Mouse (Mus musculus) hindbrain, embryonic 15.5 days (tissue): ENCODE measurements around the gene Olfr555. TPM values are rescaled to one million over a fixed set of nuclear protein-coding genes. Genes with fewer than 3 reads are reported as not detected.
"Not testable (repeated sequence)": the region's sequence is repeated elsewhere in the genome, so short reads cannot be mapped to it uniquely, and the experiment has no call there.

Experiments
- ATAC-seq: fragments of 200-750 bp; cut with Nextera tagmentation; 2 replicates; pipeline ENCODE4 v1.8.0; 2017; ENCODE audit warnings: low read depth, moderate number of reproducible peaks, moderate TSS enrichment; ENCODE audit not compliant: low FRiP score
- H3K27ac ChIP-seq: fragments of 300-500 bp; sonication (generic); replicated peaks from 2 replicates; pipeline ENCODE4 v1.5.1; 2015; ENCODE audit warnings: mild to moderate bottlenecking, inconsistent platforms
- H3K27me3 ChIP-seq: fragments of 300-500 bp; sonication (generic); 2 replicates; pipeline ENCODE4 v1.6.1; 2015; ENCODE audit warnings: control low read depth, inconsistent platforms
- H3K36me3 ChIP-seq: fragments of 300-500 bp; sonication (generic); 2 replicates; pipeline ENCODE4 v1.6.1; 2015; ENCODE audit warnings: control low read depth, inconsistent platforms
- H3K4me1 ChIP-seq: fragments of 300-500 bp; sonication (generic); replicated peaks from 2 replicates; pipeline ENCODE4 v1.6.1; 2015; ENCODE audit warnings: control low read depth, inconsistent platforms
- H3K4me2 ChIP-seq: fragments of 300-500 bp; sonication (generic); 2 replicates; pipeline ENCODE4 v1.6.1; 2015; ENCODE audit warnings: moderate library complexity, mild to moderate bottlenecking, inconsistent platforms
- H3K4me3 ChIP-seq: fragments of 300-500 bp; sonication (generic); 2 replicates; pipeline ENCODE4 v1.5.1; 2015; ENCODE audit warnings: mild to moderate bottlenecking, inconsistent platforms
- H3K9ac ChIP-seq: fragments of 300-500 bp; sonication (generic); 2 replicates; pipeline ENCODE4 v1.6.1; 2015; ENCODE audit warnings: inconsistent platforms
- H3K9me3 ChIP-seq: fragments of 300-500 bp; sonication (generic); 2 replicates; pipeline ENCODE4 v1.6.1; 2016; ENCODE audit warnings: control low read depth, inconsistent platforms
- whole genome bisulfite sequencing: fragments of 180-500 bp; shearing (Covaris S2); methylation state at CpG from one replicate; pipeline ENCODE4 v1.1.7; 2015; 5-methylcytosine and 5-hydroxymethylcytosine counted together
- polyA plus RNA-seq: library from polyadenylated mRNA; unstranded; fragments of >200 nt; fragmentation: Nextera tagmentation; extraction: Ambion mirVana; gene quantifications from 2 replicates; pipeline ENCODE4 v1.2.1, GENCODE M21; 2015

Olfr555 gene
- not detected in 2 replicates for polyA plus RNA-seq

GRCm38 (mm10) chr7:102658523-102658922 lies at the start of gene Olfr555:
Olfr555 (plus strand) TSS chr7:102658823.
- H3K9me3 ChIP-seq: no peaks in the 10 kb centered on the region

DNA sequence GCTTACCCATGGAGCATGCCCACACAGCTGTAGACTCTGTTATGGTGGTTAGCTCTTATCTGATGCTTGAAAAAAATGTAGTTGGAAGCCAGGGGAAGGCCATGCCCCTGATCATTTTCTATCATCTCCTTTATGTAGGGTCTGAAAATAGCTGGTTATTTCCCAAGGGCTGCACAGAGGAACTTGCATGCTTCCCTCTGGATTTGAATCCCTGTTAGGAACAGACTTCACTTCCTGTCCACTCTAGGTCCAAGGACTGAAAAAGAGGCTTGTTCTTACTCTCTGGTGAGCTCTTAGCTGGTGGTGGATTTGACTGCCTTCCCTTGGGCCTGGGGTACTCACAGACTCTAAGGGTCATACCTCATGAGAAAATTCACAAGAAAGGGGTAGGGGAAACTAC lies 40.5 kb upstream of the Olfr555 start, which contains the start of gene Olfr553:
Gene Olfr553, minus strand, starts transcription at position 101 of the 400 bp plus-strand sequence.
- no peak within 1 kb of the TSS for H3K27ac ChIP-seq
- no peaks in the 10 kb centered on the region for H3K36me3 ChIP-seq
- H3K4me1 ChIP-seq: no peaks in the 10 kb centered on the region
- no peaks in the 10 kb centered on the region for H3K9me3 ChIP-seq
- no peak within 1 kb of the TSS for H3K9ac ChIP-seq
- H3K4me2 ChIP-seq: no peak within 1 kb of the TSS
- no peak for ATAC-seq
- no peak within 1 kb of the TSS for H3K4me3 ChIP-seq
- H3K27me3 ChIP-seq: no peaks in the 10 kb centered on the region

More at GRCm38 (mm10) chr7:102658523-102658922, at the start of gene Olfr555:
- H3K4me1 ChIP-seq: no peaks in the 10 kb centered on the region
- no peaks in the 10 kb centered on the region for H3K36me3 ChIP-seq
- 59% methylated on average over 1 of the region's 1 CpGs for WGBS
- ATAC-seq: no peak
- no peak within 1 kb of the TSS for H3K9ac ChIP-seq
- H3K27ac ChIP-seq: no peak within 1 kb of the TSS
- H3K4me2 ChIP-seq: no peak within 1 kb of the TSS
- H3K4me3 ChIP-seq: no peak within 1 kb of the TSS
- H3K27me3 ChIP-seq: no peaks in the 10 kb centered on the region

- Histone ChIP-seq H3K9me3 (no peaks in the 10 kb centered on the region), H3K27ac (no peak overlapping the region), H3K36me3 (no peaks in the 10 kb centered on the region), H3K9ac (no peak overlapping the region), H3K4me3 (no peak overlapping the region), H3K4me2 (no peak overlapping the region), H3K27me3 (no peaks in the 10 kb centered on the region), H3K4me1 (no peaks in the 10 kb centered on the region)
- WGBS: 66% methylated on average over 5 of the region's 5 CpGs
- ATAC-seq: no peak
These were observed 39.0 kb upstream of the Olfr555 start for GRCm38 (mm10) chr7:102619608-102620007.

GRCm38 (mm10) chr7:102620368-102620767 lies 38.3 kb upstream of the Olfr555 start:
- not testable (repeated sequence) for ATAC-seq, H3K4me2 ChIP-seq, H3K27ac ChIP-seq, H3K27me3 ChIP-seq, H3K9ac ChIP-seq, H3K36me3 ChIP-seq, H3K9me3 ChIP-seq, H3K4me3 ChIP-seq, H3K4me1 ChIP-seq
- 88% methylated on average over 19 of the region's 19 CpGs for WGBS

GRCm38 (mm10) chr7:102636665-102637064 lies 22.0 kb upstream of the Olfr555 start:
- Histone ChIP-seq H3K36me3 (no peaks in the 10 kb centered on the region), H3K4me2 (no peak overlapping the region), H3K27me3 (no peaks in the 10 kb centered on the region), H3K27ac (no peak overlapping the region), H3K4me1 (no peaks in the 10 kb centered on the region), H3K9ac (no peak overlapping the region), H3K4me3 (no peak overlapping the region), H3K9me3 (no peaks in the 10 kb centered on the region)
- no peak for ATAC-seq
- 34% methylated on average over 3 of the region's 3 CpGs for WGBS

GRCm38 (mm10) chr7:102638132-102638531 lies 20.5 kb upstream of the Olfr555 start, which contains the start of gene Olfr554:
Olfr554 (plus strand) TSS chr7:102638432.
- no peak within 1 kb of the TSS for H3K4me2 ChIP-seq
- no peak within 1 kb of the TSS for H3K9ac ChIP-seq
- H3K4me1 ChIP-seq: no peaks in the 10 kb centered on the region
- no peak within 1 kb of the TSS for H3K27ac ChIP-seq
- WGBS: 87% methylated on average over 1 of the region's 1 CpGs
- H3K36me3 ChIP-seq: no peaks in the 10 kb centered on the region
- H3K9me3 ChIP-seq: no peaks in the 10 kb centered on the region
- H3K27me3 ChIP-seq: no peaks in the 10 kb centered on the region
- H3K4me3 ChIP-seq: no peak within 1 kb of the TSS
- ATAC-seq: no peak

DNA sequence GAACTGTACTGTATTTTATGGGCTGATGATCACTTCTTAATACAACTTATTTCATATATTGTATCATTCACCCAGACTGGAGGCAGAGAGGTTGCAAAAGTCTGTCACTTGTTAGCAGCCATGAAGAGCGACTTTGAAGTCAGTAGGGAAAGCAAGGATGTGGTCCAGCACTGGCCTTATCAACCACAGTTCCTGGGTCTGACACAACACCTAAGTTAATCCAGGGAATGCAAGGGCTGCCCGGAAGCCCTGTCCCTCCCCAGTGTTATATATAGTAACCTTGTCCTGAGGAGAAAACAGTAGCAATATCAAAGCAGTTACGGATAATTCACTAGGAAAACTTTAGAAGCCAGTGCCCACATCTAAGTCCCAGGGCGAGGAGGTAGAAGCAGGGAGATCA lies 13.7 kb upstream of the Olfr555 start:
- H3K4me1 ChIP-seq, H3K9me3 ChIP-seq, H3K36me3 ChIP-seq, H3K27ac ChIP-seq, H3K4me2 ChIP-seq, H3K27me3 ChIP-seq, H3K4me3 ChIP-seq, H3K9ac ChIP-seq, ATAC-seq: not testable (repeated sequence)
- WGBS: 91% methylated on average over 4 of the region's 4 CpGs

GRCm38 (mm10) chr7:102664599-102664998 lies 6.0 kb downstream of the Olfr555 start, which contains the start of gene Olfr556:
Olfr556 (plus strand) TSS chr7:102664899.
- Histone ChIP-seq H3K4me1 (no peaks in the 10 kb centered on the region), H3K4me3 (no peak within 1 kb of the TSS), H3K36me3 (no peaks in the 10 kb centered on the region), H3K9ac (no peak within 1 kb of the TSS), H3K9me3 (no peaks in the 10 kb centered on the region), H3K27me3 (no peaks in the 10 kb centered on the region), H3K4me2 (no peak within 1 kb of the TSS), H3K27ac (no peak within 1 kb of the TSS)
- WGBS: 45% methylated on average over 3 of the region's 3 CpGs
- ATAC-seq: no peak

DNA sequence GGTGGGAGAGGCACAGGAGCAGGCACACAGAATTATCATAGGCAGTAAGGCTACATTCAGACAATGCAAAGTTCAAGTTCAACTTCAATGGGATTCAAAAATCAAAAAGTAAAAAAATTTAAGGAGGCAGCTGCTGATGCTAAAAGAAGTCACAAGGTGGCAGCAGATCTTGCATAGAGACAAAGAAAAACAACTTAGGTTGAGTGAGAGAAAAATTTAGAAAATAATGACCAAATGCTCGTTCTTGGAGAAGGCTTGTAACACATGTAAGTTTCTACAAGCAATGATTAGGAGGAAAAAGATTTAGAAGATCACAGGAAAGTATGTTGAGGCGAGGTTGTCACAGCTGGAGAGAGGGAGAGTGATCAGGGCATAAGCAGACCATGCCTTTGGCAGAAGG lies 6.8 kb downstream of the Olfr555 start:
- no peak overlapping the region for H3K27ac ChIP-seq
- no peak overlapping the region for H3K4me2 ChIP-seq
- no peaks in the 10 kb centered on the region for H3K4me1 ChIP-seq
- no peak for ATAC-seq
- no peaks in the 10 kb centered on the region for H3K27me3 ChIP-seq
- H3K9me3 ChIP-seq: no peaks in the 10 kb centered on the region
- H3K9ac ChIP-seq: no peak overlapping the region
- no peaks in the 10 kb centered on the region for H3K36me3 ChIP-seq
- 46% methylated on average over 2 of the region's 2 CpGs for WGBS
- H3K4me3 ChIP-seq: no peak overlapping the region

GRCm38 (mm10) chr7:102676225-102676624 lies 17.6 kb downstream of the Olfr555 start:
- Histone ChIP-seq H3K4me2 (no peak overlapping the region), H3K4me3 (no peak overlapping the region), H3K4me1 (no peaks in the 10 kb centered on the region), H3K36me3 (no peaks in the 10 kb centered on the region), H3K27me3 (no peaks in the 10 kb centered on the region), H3K27ac (no peak overlapping the region), H3K9me3 (no peaks in the 10 kb centered on the region), H3K9ac (no peak overlapping the region)
- ATAC-seq: no peak
- 93% methylated on average over 2 of the region's 2 CpGs for WGBS

- Histone ChIP-seq H3K27me3 (no peaks in the 10 kb centered on the region), H3K27ac (no peak overlapping the region), H3K36me3 (no peaks in the 10 kb centered on the region), H3K4me2 (no peak overlapping the region), H3K9me3 (no peaks in the 10 kb centered on the region), H3K9ac (no peak overlapping the region), H3K4me1 (no peaks in the 10 kb centered on the region), H3K4me3 (no peak overlapping the region)
- WGBS: 89% methylated on average over 1 of the region's 1 CpGs
- ATAC-seq: no peak
These were observed 23.3 kb downstream of the Olfr555 start for GRCm38 (mm10) chr7:102681916-102682315.

GRCm38 (mm10) chr7:102686944-102687501 lies 28.4 kb downstream of the Olfr555 start, which contains the start of gene Trim68:
Trim68 (minus strand) TSS chr7:102687327.
- Histone ChIP-seq H3K4me2 (peak within 1 kb of the TSS; percentile 82), H3K27ac (peak within 1 kb of the TSS; percentile 76), H3K36me3 (no peaks in the 10 kb centered on the region), H3K4me1 (no peaks in the 10 kb centered on the region), H3K9me3 (no peaks in the 10 kb centered on the region), H3K9ac (peak within 1 kb of the TSS; percentile 75), H3K4me3 (peak within 1 kb of the TSS; percentile 69), H3K27me3 (no peaks in the 10 kb centered on the region)
- ATAC-seq: peak; percentile 100
- under 1% methylated on average over 38 of the region's 40 CpGs for WGBS
